Mouse (Mus musculus) regulatory T cell (primary cell): ENCODE measurements at regions not wholly inside any gene's neighbourhood (a gene's known extent, or its start where the extent isn't known, plus 50 kb on each side); places are given as distances from the start of the nearest gene placed in this dataset.

Experiments
- in situ Hi-C: fragments of 300-600 bp; cut with MboI, MseI; formaldehyde crosslinking; loops from one replicate; pipeline ENCODE4 v1.15.1; 2025; ENCODE audit warnings: high pct_unique_total_duplicates

DNA sequence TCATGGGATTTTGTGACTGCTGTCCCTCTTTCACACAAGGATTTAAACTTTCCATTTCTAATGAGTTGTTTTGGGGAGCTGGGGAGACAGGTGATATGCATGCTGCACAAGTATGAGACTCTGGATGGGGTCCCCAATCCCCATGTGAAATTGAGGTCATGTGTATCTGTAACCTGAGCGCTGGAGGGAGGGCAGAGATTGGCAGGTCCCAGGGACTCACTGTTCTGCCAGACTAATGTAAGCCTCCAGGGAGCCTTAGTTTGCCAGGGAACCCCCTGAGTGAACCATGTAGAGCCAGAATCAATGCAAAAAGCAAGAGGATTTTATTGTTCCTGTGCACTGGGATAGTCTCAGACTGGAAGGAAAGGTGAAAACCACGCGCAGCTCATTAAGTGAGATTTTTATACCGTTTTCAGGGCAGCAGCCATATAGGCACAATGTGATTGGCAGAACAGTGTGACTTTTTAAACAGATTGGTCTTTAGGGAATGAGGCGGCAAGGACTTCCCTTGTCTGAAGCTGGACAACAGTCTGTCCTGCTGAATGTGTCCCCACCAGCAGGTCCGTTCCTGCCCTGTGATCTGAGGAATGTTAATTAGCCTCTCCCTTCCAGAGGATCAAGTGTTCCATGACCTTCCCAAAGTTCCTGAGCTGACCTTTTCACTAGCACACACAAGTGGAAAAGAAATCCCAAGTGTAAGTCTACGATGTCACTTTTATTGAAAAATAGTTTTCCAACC lies 59.9 kb upstream of the Oxgr1 start:
- in situ Hi-C loops: no loop called here

DNA sequence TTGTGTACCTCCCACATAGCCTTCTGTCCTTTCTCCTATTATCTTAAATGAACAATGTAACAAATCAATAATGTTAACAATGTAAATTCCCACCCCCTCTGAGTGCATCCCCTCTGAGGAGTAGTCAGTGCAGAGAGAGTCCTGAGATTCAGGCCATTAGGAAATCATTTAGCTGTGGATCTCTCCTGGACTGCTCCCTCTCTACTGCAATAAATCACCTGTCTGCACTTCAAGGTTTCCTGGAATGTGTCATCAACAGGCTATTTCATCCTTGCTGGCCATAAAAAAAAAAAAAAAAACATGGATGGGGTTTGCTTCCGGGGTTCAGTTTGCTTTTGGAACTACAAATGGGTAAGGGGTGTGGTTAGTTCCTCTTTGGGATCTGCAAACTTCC lies 60.5 kb upstream of the Oxgr1 start:
- in situ Hi-C loops: no loop called here

DNA sequence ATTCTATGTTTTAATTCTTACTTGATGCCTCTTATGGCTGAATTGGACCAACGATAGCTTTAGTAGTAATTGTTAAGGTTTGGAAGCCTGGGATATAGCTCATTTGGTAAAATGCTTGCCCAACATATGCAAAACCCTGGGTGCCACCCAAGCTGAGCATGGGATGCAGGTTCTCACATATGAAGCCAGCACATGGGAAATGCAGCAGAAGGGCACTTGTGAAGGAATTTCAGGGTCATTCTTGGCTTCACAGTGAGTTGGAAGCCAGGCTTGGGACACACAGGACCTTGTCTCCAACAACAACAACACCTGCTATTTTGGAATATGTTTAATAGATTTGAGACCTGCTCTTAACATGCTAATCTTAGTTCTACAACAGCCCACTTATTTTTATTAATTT lies 67.6 kb upstream of the Oxgr1 start:
- in situ Hi-C loops: no loop called here

DNA sequence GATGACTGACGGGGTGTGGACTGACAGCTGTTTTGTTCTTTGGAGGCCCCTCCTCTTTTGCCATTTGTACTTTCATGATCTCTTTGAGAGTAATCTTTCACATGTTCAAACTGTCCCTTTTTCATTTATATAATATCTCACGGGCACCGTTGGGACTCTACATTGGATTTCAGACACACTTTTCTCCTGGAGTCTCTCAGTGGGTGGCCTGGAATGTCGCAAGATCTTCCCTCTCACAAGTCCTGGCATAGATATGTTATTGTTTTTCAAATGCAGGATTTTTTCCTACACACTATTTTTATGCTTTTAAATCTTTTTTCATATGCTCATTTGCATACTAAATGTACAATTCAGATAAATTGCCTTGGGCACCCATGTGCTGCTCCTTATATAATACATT lies 71.1 kb upstream of the Oxgr1 start:
- in situ Hi-C loops: no loop called here

DNA sequence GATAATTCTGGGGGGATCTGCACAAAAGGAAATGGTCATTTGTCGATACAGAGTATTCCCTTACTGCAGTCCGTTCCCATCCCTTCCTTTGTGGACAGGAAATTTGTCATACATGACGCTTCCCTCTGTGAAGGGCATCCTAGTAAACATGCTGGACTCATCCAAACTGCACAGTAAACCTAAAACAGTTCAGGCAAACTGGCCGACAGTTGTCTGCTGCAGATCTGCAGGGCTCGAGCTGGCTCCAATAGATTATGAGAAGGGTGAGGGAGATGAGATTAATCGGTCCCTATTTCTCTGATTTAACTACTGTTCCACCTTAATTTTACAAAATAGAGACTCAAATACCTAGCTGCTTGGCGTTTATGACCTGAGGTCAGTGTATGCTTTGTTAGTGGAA lies 76.3 kb upstream of the Oxgr1 start:
- in situ Hi-C loops: no loop called here

DNA sequence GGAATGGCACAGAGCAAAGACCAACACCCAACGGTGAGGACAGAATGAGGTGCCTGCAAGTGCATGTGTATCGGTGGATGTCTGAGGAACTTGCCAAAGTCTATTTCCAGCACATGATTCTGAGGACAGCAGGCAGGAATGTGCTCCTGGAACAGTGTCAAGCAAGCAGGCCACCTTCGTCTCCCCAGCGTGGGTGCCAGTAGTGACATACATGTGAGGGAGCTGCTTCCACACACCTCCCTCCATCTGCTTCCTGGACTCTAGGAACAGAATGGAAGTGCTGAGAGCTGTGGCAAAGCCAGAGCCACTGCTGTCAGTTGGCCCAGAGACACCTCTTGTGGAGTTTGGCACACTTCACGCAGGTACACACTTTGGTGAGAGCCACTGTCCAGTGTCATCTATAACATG lies 76.9 kb upstream of the Oxgr1 start:
- in situ Hi-C loops: no loop called here

DNA sequence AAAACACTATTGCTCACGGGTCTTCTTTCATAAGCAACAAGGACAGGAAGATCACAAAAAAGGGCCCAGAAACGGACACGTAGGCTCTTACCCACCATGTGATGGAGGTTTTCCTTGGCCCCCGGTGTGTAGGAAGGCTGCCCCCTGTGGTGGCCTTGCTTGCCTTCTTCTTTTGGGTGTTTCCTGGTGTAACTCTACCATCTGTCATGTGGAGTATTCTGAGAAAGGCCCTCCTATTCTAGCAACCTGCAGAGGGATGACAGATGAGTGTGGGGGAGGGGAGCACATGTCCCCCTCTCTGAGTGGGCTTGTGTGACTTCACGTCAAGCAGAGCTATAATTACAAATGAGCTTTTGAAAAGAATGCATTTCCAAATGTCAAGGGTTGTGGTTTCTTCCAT lies 77.3 kb upstream of the Oxgr1 start:
- in situ Hi-C loops: no loop called here

DNA sequence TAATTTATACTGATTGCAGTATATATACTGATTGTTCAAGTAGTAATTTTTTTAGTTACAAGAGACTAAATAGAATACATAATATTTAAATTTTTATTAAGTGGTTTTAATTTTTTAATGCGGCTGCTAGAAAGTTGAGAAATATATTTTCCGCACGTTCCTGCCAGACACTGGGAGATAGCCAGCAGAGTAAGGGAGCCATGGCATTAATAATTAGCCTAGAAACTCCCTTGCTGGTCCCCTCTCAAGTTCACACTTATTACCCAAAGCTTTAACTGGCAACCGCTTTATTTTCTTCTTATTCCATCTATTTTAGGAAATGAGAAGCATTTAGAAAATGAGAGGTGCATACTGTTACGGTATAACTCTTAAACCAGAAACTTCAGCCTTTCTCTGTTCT lies 78.0 kb upstream of the Oxgr1 start:
- in situ Hi-C loops: no loop called here

DNA sequence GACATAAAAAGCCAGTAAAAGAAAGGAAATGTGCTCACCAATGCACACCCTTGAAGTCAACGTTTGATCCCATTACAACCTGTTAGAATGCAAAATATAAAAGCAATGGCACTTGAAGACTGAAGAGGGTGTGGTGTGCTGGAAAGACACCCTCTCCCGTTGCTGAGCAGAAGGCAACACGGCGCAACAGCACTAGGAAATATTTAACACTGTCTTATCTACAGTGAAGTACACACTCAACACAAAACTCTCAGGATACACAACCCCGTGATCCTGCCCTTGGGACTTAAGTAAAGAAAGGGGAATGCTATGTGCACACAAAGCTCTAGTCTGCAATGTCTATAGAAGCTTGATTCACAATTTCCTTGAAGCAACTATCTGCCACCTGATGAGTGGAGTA lies 83.1 kb upstream of the Oxgr1 start:
- in situ Hi-C loops: no loop called here

DNA sequence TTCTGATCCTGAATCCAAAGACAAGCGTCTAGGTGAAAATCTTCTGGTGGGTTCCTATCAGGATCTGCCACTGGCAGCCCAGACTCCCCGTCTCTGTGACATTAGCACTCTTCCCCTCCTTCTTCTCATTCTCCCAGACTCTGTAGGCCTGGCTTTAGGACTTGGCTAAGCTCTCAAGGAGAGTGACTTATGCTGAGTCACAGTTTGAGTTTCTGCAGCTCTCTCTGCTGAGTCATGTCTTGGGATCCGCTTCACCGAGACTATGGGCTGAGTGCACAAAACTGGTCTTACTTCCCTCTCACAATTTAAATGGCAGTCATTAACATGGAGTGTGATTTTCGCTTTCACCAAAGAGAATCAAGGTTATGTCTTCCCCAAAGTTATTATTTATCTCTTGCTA lies 85.2 kb upstream of the Oxgr1 start:
- in situ Hi-C loops: no loop called here

DNA sequence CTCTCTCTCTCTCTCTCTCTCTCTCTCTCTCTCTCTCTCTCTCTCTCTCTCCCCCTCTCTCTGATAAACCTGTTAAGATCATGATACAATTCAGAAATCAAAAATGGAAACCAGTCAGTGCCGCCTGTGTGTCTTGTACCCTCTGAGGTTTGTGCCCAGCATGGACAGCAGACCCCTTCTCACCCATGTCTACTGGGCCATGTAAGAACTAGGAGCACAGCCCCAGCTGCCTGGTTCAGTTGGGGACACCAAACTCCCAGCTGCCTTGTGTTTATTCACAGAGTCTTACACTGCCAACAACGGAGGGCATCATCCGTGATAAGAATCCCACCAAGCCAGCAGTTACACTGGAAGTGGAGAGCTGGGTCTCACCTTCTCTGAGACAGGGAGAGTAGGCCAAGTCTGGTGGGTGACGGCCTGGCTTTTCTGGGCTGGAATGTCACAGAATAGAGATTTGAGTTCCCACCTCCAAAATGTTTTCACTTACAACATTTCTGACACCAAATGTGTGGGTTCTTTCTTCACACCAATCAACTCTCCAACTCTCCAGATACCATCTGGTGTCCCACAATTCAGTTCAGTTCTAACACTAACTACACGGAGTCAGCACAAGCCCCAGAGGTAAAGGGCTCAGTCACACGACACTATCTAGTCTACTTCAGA lies 92.2 kb upstream of the Oxgr1 start:
- in situ Hi-C loops: no loop called here

DNA sequence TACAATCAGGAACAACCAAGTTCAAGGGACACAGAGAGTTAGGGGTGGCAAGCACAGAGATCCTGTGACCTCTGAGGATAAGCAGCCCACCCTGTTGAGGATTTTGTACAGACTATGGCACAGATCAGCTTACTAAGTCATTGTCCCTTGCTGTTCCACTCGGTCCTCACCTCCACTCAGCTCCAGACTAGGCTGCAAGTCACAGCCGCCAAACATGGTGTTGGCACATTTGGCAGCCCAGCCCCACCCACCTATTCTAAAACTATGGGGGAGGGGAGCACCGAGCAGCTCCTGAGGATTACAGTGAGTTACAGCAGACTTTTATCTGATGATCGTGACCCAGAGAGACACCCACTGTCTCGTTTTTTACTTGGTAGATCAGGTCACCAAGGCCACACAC lies 93.0 kb upstream of the Oxgr1 start:
- in situ Hi-C loops: no loop called here

DNA sequence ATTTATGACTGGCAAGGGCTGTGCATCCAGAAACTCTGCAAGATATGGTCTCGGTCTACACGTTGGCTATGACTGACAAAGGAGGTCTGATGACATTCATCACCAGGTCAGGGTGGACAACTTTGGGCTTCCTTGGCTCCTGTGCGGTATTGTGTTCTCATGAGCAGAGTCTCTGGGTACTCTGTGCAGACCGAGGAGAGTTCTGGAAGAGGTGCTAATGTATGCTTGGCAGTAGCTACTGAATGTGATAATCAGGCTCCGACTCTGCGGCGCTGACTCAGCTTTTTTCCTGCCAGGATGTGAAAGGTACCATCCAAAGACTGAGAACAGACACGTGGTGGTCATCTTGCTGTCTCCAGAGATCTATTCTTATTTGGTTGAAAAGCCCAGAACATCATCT lies 94.5 kb upstream of the Oxgr1 start:
- in situ Hi-C loops: no loop called here

DNA sequence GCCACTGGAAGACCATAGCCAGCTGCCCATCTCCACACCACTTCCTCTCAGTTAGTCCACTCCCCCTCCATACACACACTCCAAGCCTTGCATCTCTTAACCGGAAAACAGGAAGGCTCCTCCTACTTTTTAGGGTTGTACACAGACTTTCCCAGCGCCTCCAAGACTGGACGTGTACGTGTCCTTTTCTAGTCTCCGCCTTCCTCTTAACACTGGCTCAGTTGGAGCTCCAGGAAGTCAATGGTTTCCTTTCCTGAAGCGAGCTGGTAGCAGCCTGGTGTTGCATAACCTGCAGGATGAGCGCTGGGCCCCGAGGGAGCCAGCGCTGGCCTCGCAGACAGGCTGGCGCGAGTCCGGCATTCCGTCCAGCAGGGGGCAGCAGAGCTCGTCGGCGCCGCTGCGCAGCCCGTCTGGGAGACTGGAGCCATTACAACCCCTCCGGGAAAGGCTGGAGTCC lies 95.5 kb upstream of the Oxgr1 start:
- in situ Hi-C loops: no loop called here

DNA sequence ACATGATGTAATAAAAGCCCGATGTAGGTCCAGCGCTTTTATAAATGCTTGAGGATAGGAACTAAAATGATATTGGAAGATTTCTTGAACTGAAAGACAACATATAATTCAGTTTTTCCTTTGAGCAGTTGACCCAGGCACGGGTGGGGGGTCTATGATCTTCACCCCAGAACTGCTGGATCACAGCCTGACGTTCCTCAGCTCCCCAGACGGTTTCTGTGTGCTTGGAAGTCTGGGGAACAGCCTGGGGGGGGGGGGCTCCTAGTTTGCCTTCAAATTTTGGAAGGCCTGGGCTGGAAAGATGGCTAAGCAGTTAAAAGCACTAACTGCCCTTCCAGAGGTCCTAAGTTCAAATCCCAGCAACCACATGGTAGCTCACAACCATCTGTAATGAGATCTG lies 96.3 kb upstream of the Oxgr1 start:
- in situ Hi-C loops: no loop called here

DNA sequence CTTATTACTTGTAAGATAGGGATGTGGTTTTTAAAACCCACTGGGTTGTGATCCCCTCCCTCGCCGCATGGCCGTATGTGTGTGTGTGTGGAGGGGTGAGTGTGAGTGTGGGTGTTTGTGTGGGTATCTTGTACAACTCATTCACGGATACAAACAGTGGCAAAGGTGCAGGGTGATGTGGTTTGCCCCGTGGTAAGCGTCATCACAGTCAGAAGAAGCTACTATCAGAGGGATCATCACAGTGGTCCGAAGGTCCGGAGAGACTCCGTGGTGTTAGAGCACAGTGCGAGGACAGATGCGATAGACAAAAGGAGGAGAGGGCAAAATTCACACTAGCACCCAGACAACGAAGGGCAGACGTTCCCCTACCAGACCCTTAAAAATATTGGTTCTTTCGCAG lies 97.0 kb upstream of the Oxgr1 start:
- in situ Hi-C loops: no loop called here

DNA sequence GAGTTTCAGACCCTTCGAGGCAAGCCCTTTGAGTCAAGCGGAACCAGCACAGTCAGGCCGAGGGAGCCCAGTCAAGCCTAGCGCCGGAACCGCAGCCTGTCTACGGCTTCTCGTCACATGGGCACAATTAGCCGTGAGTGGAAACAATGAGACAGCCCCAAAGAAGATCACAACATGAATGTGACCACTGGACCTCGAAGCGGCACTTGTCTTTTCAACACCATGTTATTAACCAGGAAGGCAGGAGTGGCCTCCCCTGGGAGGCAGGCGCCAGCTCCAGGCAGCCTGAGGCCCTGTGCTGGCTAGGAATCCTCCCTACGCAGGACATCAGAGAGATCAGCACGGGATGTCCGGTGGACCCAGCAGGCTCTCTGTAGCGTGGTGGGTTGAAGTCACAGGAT lies 97.4 kb upstream of the Oxgr1 start:
- in situ Hi-C loops: loop anchor here (10.0 kb wide), 1 partner anchor 265 kb away; no protein-coding TSS in a partner anchor

DNA sequence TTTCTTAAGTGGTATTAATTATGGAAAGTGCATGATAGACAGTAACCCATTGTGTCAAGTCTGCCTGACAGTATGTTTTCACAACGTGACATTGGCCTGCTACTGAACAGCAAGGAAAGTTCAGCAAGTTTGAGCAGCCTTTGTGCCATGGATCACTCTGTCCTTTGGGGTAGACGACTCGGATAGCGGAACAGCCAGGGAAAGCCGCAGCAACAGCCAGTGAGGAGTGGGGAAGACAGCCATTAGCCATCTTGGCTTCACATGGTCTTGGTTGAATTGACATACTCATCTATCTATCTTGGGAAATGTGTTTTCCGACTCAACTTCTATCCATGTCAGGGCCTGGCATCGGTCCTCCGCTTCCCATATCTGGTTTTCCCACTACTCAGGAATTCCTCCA lies 98.0 kb upstream of the Oxgr1 start:
- in situ Hi-C loops: loop anchor here (10.0 kb wide), 1 partner anchor 265 kb away; no protein-coding TSS in a partner anchor

DNA sequence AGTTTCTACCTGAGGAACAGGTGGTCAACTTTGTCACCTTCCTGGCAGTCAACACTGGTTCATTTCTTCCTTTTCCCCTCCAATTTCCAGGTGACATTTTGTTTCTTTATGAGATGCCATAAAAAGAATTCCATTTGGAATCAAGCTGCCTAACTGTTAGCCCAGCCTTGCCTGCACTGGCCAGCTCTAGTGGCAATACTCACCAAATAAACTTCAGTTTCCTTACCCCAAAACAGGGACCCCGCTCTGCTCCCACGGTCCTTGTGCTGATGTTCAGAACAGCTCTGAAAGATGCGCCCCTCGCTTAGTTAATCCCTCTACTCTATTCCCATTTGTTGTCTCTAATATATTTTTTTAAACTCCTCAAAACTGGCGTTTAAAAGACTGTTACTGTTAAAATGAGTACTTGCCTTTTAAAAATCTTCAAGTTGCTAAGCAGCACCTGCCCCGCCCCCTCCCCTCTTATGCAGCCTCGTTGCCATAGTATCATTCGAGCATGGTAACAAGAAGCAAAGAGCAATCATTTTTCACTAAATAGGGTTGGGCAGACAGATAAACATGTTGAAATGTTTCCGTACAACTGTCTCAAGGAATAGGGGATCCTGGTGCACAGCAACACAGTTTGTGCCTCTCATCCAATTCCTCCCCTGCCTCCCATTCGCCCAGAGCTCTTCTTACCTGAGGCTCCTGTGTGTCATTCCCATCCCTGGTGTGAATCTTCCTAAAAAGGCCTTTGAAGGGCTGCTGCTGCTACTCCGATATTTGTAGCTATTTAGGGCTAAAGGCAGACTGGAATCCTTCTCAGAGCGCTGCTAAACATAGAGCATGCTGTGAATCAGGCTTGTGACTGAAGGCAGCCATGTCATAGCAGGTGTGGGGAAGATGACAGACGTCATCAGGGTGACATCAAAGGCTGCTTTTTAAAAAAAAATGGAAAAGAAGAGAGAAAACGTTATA lies 98.8 kb upstream of the Oxgr1 start:
- in situ Hi-C loops: loop anchor here (10.0 kb wide), 1 partner anchor 264 kb away; no protein-coding TSS in a partner anchor

DNA sequence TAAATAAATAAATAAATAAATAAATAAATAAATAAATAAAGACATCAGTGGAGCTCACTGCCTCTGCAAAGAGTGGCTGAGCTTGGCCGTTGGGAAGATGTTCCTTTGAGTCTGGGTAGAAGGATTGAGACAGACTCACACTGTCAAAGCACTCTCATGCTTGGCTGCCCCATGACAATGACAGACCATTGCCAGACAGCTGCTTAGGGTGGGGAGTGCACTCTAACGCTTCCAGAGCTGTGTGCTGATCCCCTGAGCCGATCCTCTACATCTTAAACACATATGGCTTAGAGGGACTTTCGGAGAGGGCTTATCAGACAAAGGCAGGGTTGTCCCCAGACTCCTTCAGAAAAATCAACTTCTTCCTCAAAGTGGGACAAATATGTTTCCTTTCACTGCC lies 100.0 kb upstream of the Oxgr1 start:
- in situ Hi-C loops: loop anchor here (10.0 kb wide), 1 partner anchor 263 kb away; no protein-coding TSS in a partner anchor

DNA sequence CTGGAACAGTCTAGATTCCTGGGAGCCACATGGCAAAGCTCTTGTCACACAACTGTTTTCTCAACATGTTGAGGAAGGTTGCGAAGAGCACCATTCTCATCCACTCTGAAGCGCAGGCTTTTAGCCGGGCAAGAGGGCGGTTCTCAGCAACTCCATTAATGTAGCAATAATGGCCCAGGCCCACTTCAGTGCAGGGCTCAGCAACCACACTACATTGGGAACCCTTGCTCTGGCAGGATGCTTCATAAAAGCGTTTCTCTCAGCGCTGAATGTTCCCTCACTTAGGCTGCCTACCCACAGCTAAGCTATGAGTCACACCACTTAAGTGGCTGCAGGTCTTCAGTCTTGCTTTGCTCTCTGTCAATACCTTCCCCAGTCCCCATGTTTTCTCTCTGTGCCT lies 102.2 kb upstream of the Oxgr1 start:
- in situ Hi-C loops: loop anchor here (10.0 kb wide), 1 partner anchor 260 kb away; no protein-coding TSS in a partner anchor

DNA sequence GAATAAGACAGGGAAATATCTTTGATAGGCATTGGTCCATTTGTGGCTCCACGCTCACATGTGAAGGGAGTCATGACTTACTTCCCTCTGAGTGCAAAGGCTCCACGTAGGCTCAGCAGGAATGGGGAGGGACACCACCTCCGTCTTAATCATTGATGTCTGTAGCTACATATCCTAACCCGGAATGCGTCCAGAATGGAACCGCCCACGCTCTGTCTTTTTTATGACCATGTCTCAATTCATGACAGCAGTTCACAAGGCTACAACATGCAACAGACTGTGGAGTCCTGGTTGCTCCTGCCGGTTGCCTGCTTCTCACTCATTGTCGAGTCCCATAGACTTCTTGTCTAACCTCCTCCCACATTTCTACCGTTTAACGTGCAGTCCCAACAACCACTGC lies 104.1 kb upstream of the Oxgr1 start:
- in situ Hi-C loops: loop anchor here (10.0 kb wide), 1 partner anchor 258 kb away; no protein-coding TSS in a partner anchor
